Mouse (Mus musculus) heart, postnatal 0 days (tissue): Measurements from ENCODE around the gene Rbm34. TPM values are rescaled to one million over a fixed set of nuclear protein-coding genes. Genes with fewer than 3 reads are reported as not detected.

Source experiments
- ATAC-seq: fragments of 200-750 bp; cut with Nextera tagmentation; 2 replicates; pipeline ENCODE4 v1.8.0; 2017; ENCODE audit warnings: low read depth, moderate number of reproducible peaks, moderate library complexity; ENCODE audit not compliant: insufficient read depth
- DNase-seq: peaks from one replicate; pipeline ENCODE4 v3.0.0-alpha.2; 2016; ENCODE audit warnings: low spot score
- H3K27ac ChIP-seq: fragments of 300-500 bp; sonication (generic); 2 replicates; pipeline ENCODE4 v1.5.1; 2014; ENCODE audit warnings: low read depth, mild to moderate bottlenecking
- H3K27me3 ChIP-seq: fragments of 300-500 bp; sonication (generic); 2 replicates; pipeline ENCODE4 v1.6.1; 2014; ENCODE audit warnings: low read length, mixed read lengths; ENCODE audit not compliant: control insufficient read depth, insufficient read depth
- H3K36me3 ChIP-seq: fragments of 300-500 bp; sonication (generic); replicated peaks from 2 replicates; pipeline ENCODE4 v1.6.1; 2014; ENCODE audit warnings: low read length, mixed read lengths; ENCODE audit not compliant: control insufficient read depth, insufficient read depth
- H3K4me1 ChIP-seq: fragments of 300-500 bp; sonication (generic); 2 replicates; pipeline ENCODE4 v1.6.1; 2014; ENCODE audit warnings: antibody characterized with exemption; ENCODE audit not compliant: control insufficient read depth, insufficient read depth
- H3K4me2 ChIP-seq: fragments of 300-500 bp; sonication (generic); 2 replicates; pipeline ENCODE4 v1.6.1; 2014; ENCODE audit warnings: low read depth, mild to moderate bottlenecking, low read length, moderate library complexity
- H3K4me3 ChIP-seq: fragments of 300-500 bp; sonication (generic); 2 replicates; pipeline ENCODE4 v1.5.1; 2014; ENCODE audit warnings: low read depth, low read length
- H3K9ac ChIP-seq: fragments of 300-500 bp; sonication (generic); replicated peaks from 2 replicates; pipeline ENCODE4 v1.6.1; 2014; ENCODE audit warnings: low read depth, low read length, mixed read lengths
- H3K9me3 ChIP-seq: fragments of 300-500 bp; sonication (generic); replicated peaks from 2 replicates; pipeline ENCODE4 v1.6.1; 2016; ENCODE audit warnings: low read length; ENCODE audit not compliant: control insufficient read depth
- CTCF ChIP-seq: IDR thresholded peaks from 2 replicates; pipeline ENCODE4 v1.5.1; 2016; ENCODE audit warnings: antibody characterized with exemption, control low read depth, low read depth
- EP300 ChIP-seq: IDR thresholded peaks from 2 replicates; pipeline ENCODE4 v1.6.1; 2016; ENCODE audit warnings: antibody characterized with exemption, low read depth
- WGBS: fragments of 180-500 bp; shearing (Covaris S2); extraction: QIAGEN DNeasy Blood & Tissue Kit; methylation state at CpG from one replicate; pipeline ENCODE4 v1.1.7; 2014; 5-methylcytosine and 5-hydroxymethylcytosine counted together
- polyA plus RNA-seq: library from polyadenylated mRNA; unstranded; fragments of >200 nt; fragmentation: Nextera tagmentation; extraction: Ambion mirVana; gene quantifications from 2 replicates; pipeline ENCODE4 v1.2.1, GENCODE M21; 2015
- total RNA-seq: library from RNA; depleted of rRNA; stranded (reverse); fragments of >200 nt; gene quantifications from 2 replicates; pipeline ENCODE4 v1.2.3, GENCODE M21; 2014; ENCODE audit warnings: low replicate concordance

The Rbm34 gene
- total and polyA plus RNA-seq, 2 experiments from 2014 or later = 1.3 to 8.8 TPM

- 93% methylated on average over 9 of the region's 9 CpGs for WGBS
- Histone ChIP-seq H3K27me3 (no peaks in the 10 kb centered on the region), H3K9me3 (no peaks in the 10 kb centered on the region), H3K4me1 (0 out of 2 replicates have a peak, but pooled peaks cover under 1% of the 10 kb centered on the region), H3K4me2 (no peak overlapping the region), H3K4me3 (no peak overlapping the region), H3K27ac (no peak overlapping the region), H3K36me3 (no peaks in the 10 kb centered on the region), H3K9ac (no peak overlapping the region)
- DNase-seq = no peak
- TF ChIP-seq EP300 (no peak), CTCF (no peak)
- ATAC-seq = no peak
Observed at GRCm38 (mm10) chr8:126907968-126908367, 62.9 kb downstream of the Rbm34 start.

GRCm38 (mm10) chr8:126907374-126907773, 63.5 kb downstream of the Rbm34 start:
- Histone ChIP-seq H3K9ac (no peak overlapping the region), H3K4me2 (no peak overlapping the region), H3K27me3 (no peaks in the 10 kb centered on the region), H3K9me3 (no peaks in the 10 kb centered on the region), H3K4me3 (no peak overlapping the region), H3K4me1 (no peaks in the 10 kb centered on the region), H3K27ac (no peak overlapping the region), H3K36me3 (no peaks in the 10 kb centered on the region)
- ATAC-seq (no peak), DNase-seq (no peak)
- TF ChIP-seq EP300 = no peak
- 80% methylated on average over 3 of the region's 3 CpGs for WGBS

GRCm38 (mm10) chr8:126905387-126905786, 65.5 kb downstream of the Rbm34 start:
- ATAC-seq (no peak), DNase-seq (no peak)
- Histone ChIP-seq H3K9me3 (no peaks in the 10 kb centered on the region), H3K4me3 (no peak overlapping the region), H3K27me3 (no peaks in the 10 kb centered on the region), H3K36me3 (no peaks in the 10 kb centered on the region), H3K27ac (no peak overlapping the region), H3K9ac (no peak overlapping the region), H3K4me1 (no peaks in the 10 kb centered on the region), H3K4me2 (no peak overlapping the region)
- TF ChIP-seq EP300 (no peak), CTCF (peak; percentile 30)
- 87% methylated on average over 3 of the region's 3 CpGs for WGBS

GRCm38 (mm10) chr8:126903927-126904326, 66.9 kb downstream of the Rbm34 start:
- no peaks in the 10 kb centered on the region for H3K27me3 ChIP-seq
- H3K9me3 ChIP-seq = no peaks in the 10 kb centered on the region
- no peak overlapping the region for H3K27ac ChIP-seq
- TF ChIP-seq CTCF (no peak), EP300 (no peak)
- H3K4me1 ChIP-seq = no peaks in the 10 kb centered on the region
- no peak overlapping the region for H3K9ac ChIP-seq
- ATAC-seq (no peak), DNase-seq (no peak)
- H3K4me2 ChIP-seq = no peak overlapping the region
- H3K36me3 ChIP-seq = no peaks in the 10 kb centered on the region
- 88% methylated on average over 9 of the region's 9 CpGs for WGBS
- no peak overlapping the region for H3K4me3 ChIP-seq

- DNase-seq (no peak), ATAC-seq (no peak)
- no peak overlapping the region for H3K9ac ChIP-seq
- no peak for TF ChIP-seq CTCF
- no peak for TF ChIP-seq EP300
- no peaks in the 10 kb centered on the region for H3K9me3 ChIP-seq
- H3K4me1 ChIP-seq = no peaks in the 10 kb centered on the region
- no peak overlapping the region for H3K4me2 ChIP-seq
- H3K27me3 ChIP-seq = no peaks in the 10 kb centered on the region
- no peak overlapping the region for H3K27ac ChIP-seq
- 62% methylated on average over 9 of the region's 9 CpGs for whole genome bisulfite sequencing
- no peaks in the 10 kb centered on the region for H3K36me3 ChIP-seq
- H3K4me3 ChIP-seq = no peak overlapping the region
Observed at GRCm38 (mm10) chr8:126903224-126903895, 67.5 kb downstream of the Rbm34 start.

GRCm38 (mm10) chr8:126901612-126902011, 69.3 kb downstream of the Rbm34 start:
- H3K4me2 ChIP-seq = no peak overlapping the region
- 86% methylated on average over 1 of the region's 1 CpGs for WGBS
- no peaks in the 10 kb centered on the region for H3K4me1 ChIP-seq

More at GRCm38 (mm10) chr8:126901612-126902011, 69.3 kb downstream of the Rbm34 start:
- no peak for ATAC-seq
- Histone ChIP-seq H3K27me3 (no peaks in the 10 kb centered on the region), H3K4me3 (no peak overlapping the region), H3K27ac (no peak overlapping the region), H3K9ac (no peak overlapping the region), H3K9me3 (no peaks in the 10 kb centered on the region), H3K36me3 (no peaks in the 10 kb centered on the region)
- no peak for DNase-seq
- TF ChIP-seq EP300 (no peak), CTCF (no peak)
